Mouse (Mus musculus): ENCODE measurements around the gene Myl6.

DNA sequence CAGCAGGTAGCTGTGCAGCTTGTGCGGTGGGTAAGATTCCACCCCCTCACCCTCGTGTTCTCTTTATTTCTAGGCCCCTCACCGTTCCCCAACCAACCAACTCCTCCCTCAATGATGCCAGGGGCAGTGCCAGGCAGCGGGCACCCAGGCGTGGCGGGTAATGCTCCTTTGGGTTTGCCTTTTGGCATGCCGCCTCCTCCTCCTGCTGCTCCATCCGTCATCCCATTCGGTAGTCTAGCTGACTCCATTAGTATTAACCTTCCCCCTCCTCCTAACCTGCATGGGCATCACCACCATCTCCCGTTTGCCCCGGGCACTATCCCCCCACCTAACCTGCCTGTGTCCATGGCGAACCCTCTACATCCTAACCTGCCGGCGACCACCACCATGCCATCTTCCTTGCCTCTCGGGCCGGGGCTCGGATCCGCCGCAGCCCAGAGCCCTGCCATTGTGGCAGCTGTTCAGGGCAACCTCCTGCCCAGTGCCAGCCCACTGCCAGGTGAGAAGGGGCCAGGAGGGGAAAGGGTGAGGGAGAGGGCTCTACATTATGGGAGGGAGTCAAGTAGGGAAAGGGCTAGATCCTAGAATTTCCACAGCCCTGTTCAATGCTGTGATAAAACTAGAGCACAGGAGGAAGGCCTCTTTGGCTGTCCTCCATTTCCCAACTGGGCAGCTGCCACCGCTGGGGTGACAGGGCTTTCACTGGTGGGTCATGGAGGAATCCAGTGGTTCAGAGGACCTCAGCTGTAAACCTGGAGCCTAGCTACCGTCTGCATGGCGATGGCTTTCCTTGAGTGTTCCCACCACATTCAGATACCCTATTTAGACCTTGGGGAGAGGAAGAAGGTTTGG is 5.9 kb downstream of the Myl6 start:
- TF ChIP-seq EP300 (optimal IDR thresholded peaks at IDR 0.05) (no peak), CTCF (IDR thresholded peaks at IDR 0.05; ENCODE audit: low read depth) (no peak)
